Mouse (Mus musculus) cerebellum, adult 2 months (tissue): ENCODE results near the gene Cypt3.

Experiments used
- CTCF ChIP-seq: fragments of 200-500 bp; IDR thresholded peaks from 2 replicates; pipeline ENCODE4 v1.5.1; 2011; ENCODE audit warnings: low read depth, mild to moderate bottlenecking, control low read depth, low read length, moderate library complexity, borderline replicate concordance; ENCODE audit not compliant: insufficient read depth
- POLR2A ChIP-seq: fragments of 200-500 bp; IDR thresholded peaks from 2 replicates; pipeline ENCODE4 v1.6.1; 2011; ENCODE audit warnings: low read length, control low read depth, borderline replicate concordance; ENCODE audit not compliant: insufficient read depth

- TF ChIP-seq CTCF (no peak), POLR2A (no peak)
Observed at GRCm38 (mm10) chrX:153599583-153599982, 41.2 kb downstream of the Cypt3 start.
